Mouse (Mus musculus): ENCODE measurements around the gene Sel1l3. TPM values are rescaled to one million over a fixed set of nuclear protein-coding genes. Genes with fewer than 3 reads are reported as not detected.

Gene Sel1l3
- polyA plus RNA-seq, 1 experiment from 2014 or later: 7.3 TPM

- Histone ChIP-seq H3K36me3 (ENCODE audit: control insufficient read depth, insufficient read depth, low read length) (no peaks in the 10 kb centered on the region), H3K27me3 (ENCODE audit: control insufficient read depth, insufficient read depth, low read length) (no peaks in the 10 kb centered on the region), H3K4me1 (ENCODE audit: control insufficient read depth, insufficient read depth, low read length) (peaks cover 18% of the 10 kb centered on the region), H3K9me3 (ENCODE audit: control insufficient read depth, low read depth, low read length) (no peaks in the 10 kb centered on the region), H3K4me2 (replicated peaks; ENCODE audit: low read depth, low read length) (no peak overlapping the region), H3K27ac (ENCODE audit: low read length) (no peak overlapping the region), H3K4me3 (ENCODE audit: low read depth, low read length) (no peak overlapping the region), H3K9ac (replicated peaks; ENCODE audit: low read depth, low read length) (no peak overlapping the region)
- 7% methylated on average over 4 of the region's 4 CpGs for WGBS
- ATAC-seq (ENCODE audit: insufficient number of reproducible peaks, insufficient read depth, low FRiP score, low read depth): peak; percentile 57; the same call in 1 of the 2 replicates
These were observed 21.8 kb upstream of the Sel1l3 start for GRCm38 (mm10) chr5:53235551-53235950.

- Histone ChIP-seq H3K9me3 (ENCODE audit: control insufficient read depth, low read depth, low read length) (no peaks in the 10 kb centered on the region), H3K36me3 (ENCODE audit: control insufficient read depth, insufficient read depth, low read length) (no peaks in the 10 kb centered on the region), H3K9ac (replicated peaks; ENCODE audit: low read depth, low read length) (no peak overlapping the region), H3K27ac (ENCODE audit: low read length) (no peak overlapping the region), H3K4me2 (replicated peaks; ENCODE audit: low read depth, low read length) (no peak overlapping the region), H3K4me1 (ENCODE audit: control insufficient read depth, insufficient read depth, low read length) (peaks cover 5% of the 10 kb centered on the region), H3K27me3 (ENCODE audit: control insufficient read depth, insufficient read depth, low read length) (no peaks in the 10 kb centered on the region), H3K4me3 (ENCODE audit: low read depth, low read length) (no peak overlapping the region)
- WGBS: 55% methylated on average over 4 of the region's 4 CpGs
- no peak for ATAC-seq (ENCODE audit: insufficient number of reproducible peaks, insufficient read depth, low FRiP score, low read depth)
These were observed 16.8 kb upstream of the Sel1l3 start for GRCm38 (mm10) chr5:53230560-53230959.

GRCm38 (mm10) chr5:53225434-53225833 lies 11.7 kb upstream of the Sel1l3 start:
- H3K9me3 ChIP-seq (ENCODE audit: control insufficient read depth, low read depth, low read length): no peaks in the 10 kb centered on the region
- H3K4me2 ChIP-seq (replicated peaks; ENCODE audit: low read depth, low read length): no peak overlapping the region
- no peaks in the 10 kb centered on the region for H3K27me3 ChIP-seq (ENCODE audit: control insufficient read depth, insufficient read depth, low read length)
- no peak for ATAC-seq (ENCODE audit: insufficient number of reproducible peaks, insufficient read depth, low FRiP score, low read depth)
- no peak overlapping the region for H3K27ac ChIP-seq (ENCODE audit: low read length)
- WGBS: 80% methylated on average over 13 of the region's 13 CpGs
- H3K36me3 ChIP-seq (ENCODE audit: control insufficient read depth, insufficient read depth, low read length): no peaks in the 10 kb centered on the region
- no peak overlapping the region for H3K9ac ChIP-seq (replicated peaks; ENCODE audit: low read depth, low read length)
- no peak overlapping the region for H3K4me3 ChIP-seq (ENCODE audit: low read depth, low read length)
- no peaks in the 10 kb centered on the region for H3K4me1 ChIP-seq (ENCODE audit: control insufficient read depth, insufficient read depth, low read length)

- no peaks in the 10 kb centered on the region for H3K9me3 ChIP-seq (ENCODE audit: control insufficient read depth, low read depth, low read length)
- H3K36me3 ChIP-seq (ENCODE audit: control insufficient read depth, insufficient read depth, low read length): no peaks in the 10 kb centered on the region
- no peak overlapping the region for H3K9ac ChIP-seq (replicated peaks; ENCODE audit: low read depth, low read length)
- H3K4me3 ChIP-seq (ENCODE audit: low read depth, low read length): no peak overlapping the region
- H3K4me2 ChIP-seq (replicated peaks; ENCODE audit: low read depth, low read length): no peak overlapping the region
- ATAC-seq (ENCODE audit: insufficient number of reproducible peaks, insufficient read depth, low FRiP score, low read depth): no peak
- H3K27me3 ChIP-seq (ENCODE audit: control insufficient read depth, insufficient read depth, low read length): peaks cover 3% of the 10 kb centered on the region; the same call in 1 of the 2 replicates
- peaks cover 8% of the 10 kb centered on the region; the same call in 1 of the 2 replicates for H3K4me1 ChIP-seq (ENCODE audit: control insufficient read depth, insufficient read depth, low read length)
- WGBS: 7% methylated on average over 1 of the region's 1 CpGs
- H3K27ac ChIP-seq (ENCODE audit: low read length): no peak overlapping the region
These were observed 1.1 kb upstream of the Sel1l3 start for GRCm38 (mm10) chr5:53214801-53215200.

- peak overlapping the region; percentile 63; the same call in 1 of the 2 replicates for H3K4me3 ChIP-seq (ENCODE audit: low read depth, low read length)
- peaks cover 8% of the 10 kb centered on the region; the same call in 1 of the 2 replicates for H3K4me1 ChIP-seq (ENCODE audit: control insufficient read depth, insufficient read depth, low read length)
- no peak overlapping the region; the same call in 1 of the 2 replicates for H3K9ac ChIP-seq (replicated peaks; ENCODE audit: low read depth, low read length)
- H3K4me2 ChIP-seq (replicated peaks; ENCODE audit: low read depth, low read length): peak overlapping the region; percentile 99; the same call in 1 of the 2 replicates
- H3K27ac ChIP-seq (ENCODE audit: low read length): no peak overlapping the region
- H3K36me3 ChIP-seq (ENCODE audit: control insufficient read depth, insufficient read depth, low read length): no peaks in the 10 kb centered on the region
- no peaks in the 10 kb centered on the region for H3K9me3 ChIP-seq (ENCODE audit: control insufficient read depth, low read depth, low read length)
- peaks cover 3% of the 10 kb centered on the region; the same call in 1 of the 2 replicates for H3K27me3 ChIP-seq (ENCODE audit: control insufficient read depth, insufficient read depth, low read length)
- ATAC-seq (ENCODE audit: insufficient number of reproducible peaks, insufficient read depth, low FRiP score, low read depth): no peak
- 21% methylated on average over 5 of the region's 5 CpGs for WGBS
These were observed 635 bp upstream of the Sel1l3 start for GRCm38 (mm10) chr5:53214362-53214761.

GRCm38 (mm10) chr5:53212782-53213710 lies 681 bp downstream of the Sel1l3 start:
- H3K9me3 ChIP-seq (ENCODE audit: control insufficient read depth, low read depth, low read length): no peaks in the 10 kb centered on the region
- H3K9ac ChIP-seq (replicated peaks; ENCODE audit: low read depth, low read length): peak overlapping the region; percentile 53
- H3K4me2 ChIP-seq (replicated peaks; ENCODE audit: low read depth, low read length): peak overlapping the region; percentile 99
- peak overlapping the region; percentile 63 for H3K4me3 ChIP-seq (ENCODE audit: low read depth, low read length)
- no peak overlapping the region for H3K27ac ChIP-seq (ENCODE audit: low read length)
- under 1% methylated on average over 39 of the region's 99 CpGs for WGBS
- H3K27me3 ChIP-seq (ENCODE audit: control insufficient read depth, insufficient read depth, low read length): peaks cover 3% of the 10 kb centered on the region; the same call in 1 of the 2 replicates
- H3K36me3 ChIP-seq (ENCODE audit: control insufficient read depth, insufficient read depth, low read length): no peaks in the 10 kb centered on the region
- H3K4me1 ChIP-seq (ENCODE audit: control insufficient read depth, insufficient read depth, low read length): peaks cover 8% of the 10 kb centered on the region; the same call in 1 of the 2 replicates
- peak; percentile 38; the same call in 1 of the 2 replicates for ATAC-seq (ENCODE audit: insufficient number of reproducible peaks, insufficient read depth, low FRiP score, low read depth)

GRCm38 (mm10) chr5:53212087-53212781 lies 1.5 kb downstream of the Sel1l3 start:
- Histone ChIP-seq H3K27me3 (ENCODE audit: control insufficient read depth, insufficient read depth, low read length) (peaks cover 3% of the 10 kb centered on the region; the same call in 1 of the 2 replicates), H3K4me2 (replicated peaks; ENCODE audit: low read depth, low read length) (peak overlapping the region; percentile 99), H3K4me3 (ENCODE audit: low read depth, low read length) (peak overlapping the region; percentile 63), H3K27ac (ENCODE audit: low read length) (no peak overlapping the region), H3K9ac (replicated peaks; ENCODE audit: low read depth, low read length) (peak overlapping the region; percentile 53; the same call in 1 of the 2 replicates), H3K4me1 (ENCODE audit: control insufficient read depth, insufficient read depth, low read length) (peaks cover 8% of the 10 kb centered on the region; the same call in 1 of the 2 replicates), H3K36me3 (ENCODE audit: control insufficient read depth, insufficient read depth, low read length) (no peaks in the 10 kb centered on the region), H3K9me3 (ENCODE audit: control insufficient read depth, low read depth, low read length) (no peaks in the 10 kb centered on the region)
- no peak; the same call in 1 of the 2 replicates for ATAC-seq (ENCODE audit: insufficient number of reproducible peaks, insufficient read depth, low FRiP score, low read depth)
- WGBS: 15% methylated on average over 20 of the region's 20 CpGs

GRCm38 (mm10) chr5:53211241-53211640 lies 2.5 kb downstream of the Sel1l3 start:
- H3K27me3 ChIP-seq (ENCODE audit: control insufficient read depth, insufficient read depth, low read length): peaks cover 3% of the 10 kb centered on the region; the same call in 1 of the 2 replicates
- no peak overlapping the region for H3K4me2 ChIP-seq (replicated peaks; ENCODE audit: low read depth, low read length)
- ATAC-seq (ENCODE audit: insufficient number of reproducible peaks, insufficient read depth, low FRiP score, low read depth): no peak
- H3K9me3 ChIP-seq (ENCODE audit: control insufficient read depth, low read depth, low read length): no peaks in the 10 kb centered on the region
- H3K27ac ChIP-seq (ENCODE audit: low read length): no peak overlapping the region
- no peaks in the 10 kb centered on the region for H3K36me3 ChIP-seq (ENCODE audit: control insufficient read depth, insufficient read depth, low read length)
- no peak overlapping the region for H3K9ac ChIP-seq (replicated peaks; ENCODE audit: low read depth, low read length)
- no peak overlapping the region for H3K4me3 ChIP-seq (ENCODE audit: low read depth, low read length)
- peaks cover 8% of the 10 kb centered on the region; the same call in 1 of the 2 replicates for H3K4me1 ChIP-seq (ENCODE audit: control insufficient read depth, insufficient read depth, low read length)
- 57% methylated on average over 6 of the region's 6 CpGs for WGBS
